Mouse (Mus musculus): ENCODE data around the gene Cirbp.

DNA sequence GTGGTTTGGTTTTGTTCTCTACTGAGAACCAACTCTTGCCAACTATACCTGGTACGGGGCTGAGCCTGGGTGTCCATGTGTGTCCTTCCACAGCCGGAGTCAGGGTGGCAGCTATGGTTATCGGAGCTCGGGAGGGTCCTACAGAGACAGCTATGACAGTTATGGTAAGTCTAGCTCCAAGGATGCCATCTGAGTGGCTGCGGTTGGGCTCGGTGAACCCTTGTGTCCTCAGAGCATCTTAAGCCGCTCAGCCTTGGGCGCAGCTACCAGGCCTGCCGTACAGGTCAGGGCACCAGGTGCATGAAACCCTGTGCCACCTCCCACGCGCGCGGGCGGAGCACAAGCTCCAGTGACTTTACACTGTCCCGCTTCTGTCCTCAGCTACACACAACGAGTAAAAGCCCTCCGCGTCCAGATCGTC lies 4.8 kb downstream of the Cirbp start:
- no peak for TF ChIP-seq CTCF (IDR thresholded peaks at IDR 0.05; ENCODE audit: borderline replicate concordance, insufficient read depth, low read length)
- no peak for TF ChIP-seq POLR2A (IDR thresholded peaks at IDR 0.05; ENCODE audit: low read depth, low read length)
